Mouse (Mus musculus): ENCODE data around the gene Itga7. TPM values are rescaled to one million over a fixed set of nuclear protein-coding genes. Genes with fewer than 3 reads are reported as not detected.

Itga7 gene
- total RNA-seq, 1 experiment = 17.6 TPM

DNA sequence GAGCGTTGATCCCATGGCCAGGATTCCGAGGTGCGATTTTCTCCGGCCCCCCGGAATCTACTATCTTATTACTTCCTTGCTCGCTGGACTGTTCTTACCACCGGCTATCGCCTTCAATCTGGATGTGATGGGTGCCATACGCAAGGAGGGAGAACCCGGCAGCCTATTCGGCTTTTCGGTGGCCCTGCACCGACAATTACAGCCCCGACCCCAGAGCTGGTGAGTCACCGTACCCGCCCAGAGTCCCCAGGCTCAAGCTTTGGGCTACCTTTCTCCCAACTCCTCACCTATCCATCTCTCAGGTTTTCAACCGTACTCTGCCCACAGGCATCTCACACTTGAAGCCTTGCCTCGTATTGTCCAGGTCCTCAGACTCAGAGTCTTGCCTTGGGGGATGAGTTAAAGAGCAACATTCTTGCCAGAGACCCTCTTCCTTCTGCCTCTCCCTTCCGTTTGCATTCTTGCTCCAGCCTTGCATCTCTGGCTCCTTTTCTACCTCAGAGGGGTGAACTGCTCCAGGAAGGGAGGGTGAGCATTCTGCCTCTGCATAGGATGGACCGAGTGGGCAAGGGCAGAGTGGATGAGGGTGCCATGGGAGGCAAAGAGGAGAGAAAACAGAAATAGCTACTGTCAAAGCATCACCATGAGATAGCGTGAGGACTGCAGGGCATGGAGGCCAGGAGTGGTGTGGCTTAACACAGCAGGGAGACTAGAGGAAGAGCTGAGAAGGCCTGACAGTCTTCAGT lies 531 bp downstream of the Itga7 start:
- no peaks in the 10 kb centered on the region for H3K36me3 ChIP-seq (ENCODE audit: control insufficient read depth, insufficient read depth, low read length, poor library complexity, severe bottlenecking)
- in situ Hi-C loops (cut with MboI; ENCODE audit: low sequenced_read_pairs in 2 of 2, unreplicated experiment in 2 of 2) = no loop called here
- H3K27ac ChIP-seq (ENCODE audit: insufficient read depth, low read depth, low read length, poor library complexity, severe bottlenecking) = no peak overlapping the region
- TF ChIP-seq MAFK (IDR thresholded peaks at IDR 0.05; ENCODE audit: insufficient read depth, low read depth, low read length) (no peak), ZNF384 (IDR thresholded peaks at IDR 0.05; ENCODE audit: low read depth, low read length) (no peak)
- DNase-seq (ENCODE audit: low read depth, low spot score) = no peak
- peak overlapping the region; percentile 63 to 78 for H3K4me3 ChIP-seq (ENCODE audit: insufficient read depth in 1 of 2, low read depth in 1 of 2, low read length in 2 of 2, poor library complexity in 1 of 2, severe bottlenecking in 1 of 2)
- no peaks in the 10 kb centered on the region for H3K9me3 ChIP-seq (ENCODE audit: control insufficient read depth, insufficient read depth, low read depth, low read length)
- peak overlapping the region; percentile 46 for H3K9ac ChIP-seq (ENCODE audit: insufficient read depth, low read depth, low read length, poor library complexity, severe bottlenecking)
- peaks cover 0 to 2% of the 10 kb centered on the region in 2 experiments; a peak in 1 of 4 replicates for H3K4me1 ChIP-seq (ENCODE audit: control insufficient read depth in 2 of 2, insufficient read depth in 2 of 2, low read length in 2 of 2, poor library complexity in 1 of 2)

DNA sequence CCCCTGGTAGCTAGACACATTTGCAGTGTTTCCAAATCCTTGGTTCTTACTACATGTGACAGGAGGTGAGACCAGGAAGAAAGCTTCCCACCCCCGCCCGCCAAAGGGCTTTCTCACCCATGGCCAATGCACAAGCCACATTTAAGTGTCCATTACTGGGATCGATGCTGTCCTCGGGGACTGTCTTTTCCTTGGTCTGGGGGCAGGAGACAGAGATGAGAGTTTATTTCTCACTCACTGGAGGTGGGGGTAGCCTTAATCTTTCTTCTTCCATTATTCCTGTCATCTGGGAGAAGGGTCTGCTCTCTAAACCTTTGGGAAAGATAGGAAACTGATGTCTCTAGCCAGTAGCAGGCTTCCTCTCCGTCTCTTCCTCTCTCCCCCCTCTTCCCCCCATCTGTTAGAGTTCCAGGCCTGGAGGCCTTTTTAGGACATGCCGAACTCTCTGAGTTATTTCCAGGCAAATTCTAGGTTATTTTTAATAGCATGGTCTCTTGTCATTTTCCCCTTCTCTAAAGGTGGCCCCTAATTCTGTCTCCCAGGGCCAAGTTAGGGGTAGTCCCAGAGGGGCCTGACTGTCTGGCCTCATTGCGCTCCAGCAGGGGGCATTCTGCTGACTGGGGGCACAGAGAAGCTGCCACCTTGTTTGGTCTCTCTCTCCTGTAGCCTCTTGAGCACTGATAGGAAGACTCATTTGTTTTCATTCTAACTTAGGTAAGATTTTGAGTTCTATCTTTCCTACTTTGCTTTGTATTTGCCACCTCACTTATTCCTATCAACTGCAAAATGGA lies 1.6 kb downstream of the Itga7 start:
- no peak overlapping the region for H3K27ac ChIP-seq (ENCODE audit: insufficient read depth, low read depth, low read length, poor library complexity, severe bottlenecking)
- no peak for DNase-seq (ENCODE audit: low read depth, low spot score)
- in situ Hi-C loops (cut with MboI; ENCODE audit: low sequenced_read_pairs in 2 of 2, unreplicated experiment in 2 of 2) = no loop called here
- peaks cover 0 to 2% of the 10 kb centered on the region in 2 experiments; a peak in 1 of 4 replicates for H3K4me1 ChIP-seq (ENCODE audit: control insufficient read depth in 2 of 2, insufficient read depth in 2 of 2, low read length in 2 of 2, poor library complexity in 1 of 2)
- TF ChIP-seq CHD2 (IDR thresholded peaks at IDR 0.05; ENCODE audit: low read depth, low read length) = no peak
- no peak for TF ChIP-seq ZNF384 (IDR thresholded peaks at IDR 0.05; ENCODE audit: low read depth, low read length)
- no peak for TF ChIP-seq MAFK (IDR thresholded peaks at IDR 0.05; ENCODE audit: insufficient read depth, low read depth, low read length)
- no peak for TF ChIP-seq HCFC1 (IDR thresholded peaks at IDR 0.05; ENCODE audit: borderline replicate concordance, insufficient read depth, low read length)
- TF ChIP-seq ZC3H11A (IDR thresholded peaks at IDR 0.05; ENCODE audit: borderline replicate concordance, low read depth, low read length) = no peak
- no peaks in the 10 kb centered on the region for H3K9me3 ChIP-seq (ENCODE audit: control insufficient read depth, insufficient read depth, low read depth, low read length)
- H3K4me3 ChIP-seq (ENCODE audit: insufficient read depth in 1 of 2, low read depth in 1 of 2, low read length in 2 of 2, poor library complexity in 1 of 2, severe bottlenecking in 1 of 2) = no peak overlapping the region
- no peaks in the 10 kb centered on the region for H3K36me3 ChIP-seq (ENCODE audit: control insufficient read depth, insufficient read depth, low read length, poor library complexity, severe bottlenecking)
- no peak overlapping the region for H3K9ac ChIP-seq (ENCODE audit: insufficient read depth, low read depth, low read length, poor library complexity, severe bottlenecking)

DNA sequence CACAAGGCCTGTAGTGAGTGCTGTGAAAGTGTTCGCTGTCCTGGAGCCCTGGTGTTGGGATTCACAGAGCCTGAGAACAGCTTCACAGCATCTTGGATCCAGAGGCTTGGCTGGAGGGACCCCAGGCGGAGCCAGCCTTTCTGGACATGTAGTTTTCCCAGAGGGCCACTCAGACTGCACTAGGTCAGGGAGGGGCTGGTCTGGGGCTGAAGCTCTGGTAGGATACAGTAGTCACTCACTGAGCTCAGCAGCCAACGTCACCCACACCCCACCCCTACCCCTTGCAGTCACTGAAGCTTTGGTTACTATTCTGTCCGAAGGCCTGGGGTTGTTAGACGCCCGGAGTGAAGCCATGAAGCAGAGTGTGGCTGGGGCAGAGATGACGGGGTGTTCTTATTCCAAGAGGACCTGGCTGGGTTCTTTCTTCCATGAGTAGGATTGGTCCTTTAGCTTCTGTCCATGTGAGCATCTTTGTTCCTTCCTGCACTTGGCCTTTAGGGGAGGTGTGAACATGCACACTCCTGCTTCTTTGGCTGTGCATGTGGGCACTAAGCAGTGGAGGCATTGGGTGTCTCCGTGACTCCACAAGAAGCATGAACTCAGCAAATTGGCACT lies 2.3 kb downstream of the Itga7 start:
- TF ChIP-seq HCFC1 (IDR thresholded peaks at IDR 0.05; ENCODE audit: borderline replicate concordance, insufficient read depth, low read length) (no peak), ZNF384 (IDR thresholded peaks at IDR 0.05; ENCODE audit: low read depth, low read length) (no peak), ZC3H11A (IDR thresholded peaks at IDR 0.05; ENCODE audit: borderline replicate concordance, low read depth, low read length) (no peak)
- Histone ChIP-seq H3K27ac (ENCODE audit: insufficient read depth, low read depth, low read length, poor library complexity, severe bottlenecking) (no peak overlapping the region), H3K4me3 (ENCODE audit: insufficient read depth in 1 of 2, low read depth in 1 of 2, low read length in 2 of 2, poor library complexity in 1 of 2, severe bottlenecking in 1 of 2) (no peak overlapping the region), H3K36me3 (ENCODE audit: control insufficient read depth, insufficient read depth, low read length, poor library complexity, severe bottlenecking) (no peaks in the 10 kb centered on the region), H3K9me3 (ENCODE audit: control insufficient read depth, insufficient read depth, low read depth, low read length) (no peaks in the 10 kb centered on the region), H3K9ac (ENCODE audit: insufficient read depth, low read depth, low read length, poor library complexity, severe bottlenecking) (no peak overlapping the region), H3K4me1 (ENCODE audit: control insufficient read depth in 2 of 2, insufficient read depth in 2 of 2, low read length in 2 of 2, poor library complexity in 1 of 2) (peaks cover 0 to 2% of the 10 kb centered on the region in 2 experiments; a peak in 1 of 4 replicates)
- in situ Hi-C loops (cut with MboI; ENCODE audit: low sequenced_read_pairs in 2 of 2, unreplicated experiment in 2 of 2) = no loop called here
- no peak for DNase-seq (ENCODE audit: low read depth, low spot score)

DNA sequence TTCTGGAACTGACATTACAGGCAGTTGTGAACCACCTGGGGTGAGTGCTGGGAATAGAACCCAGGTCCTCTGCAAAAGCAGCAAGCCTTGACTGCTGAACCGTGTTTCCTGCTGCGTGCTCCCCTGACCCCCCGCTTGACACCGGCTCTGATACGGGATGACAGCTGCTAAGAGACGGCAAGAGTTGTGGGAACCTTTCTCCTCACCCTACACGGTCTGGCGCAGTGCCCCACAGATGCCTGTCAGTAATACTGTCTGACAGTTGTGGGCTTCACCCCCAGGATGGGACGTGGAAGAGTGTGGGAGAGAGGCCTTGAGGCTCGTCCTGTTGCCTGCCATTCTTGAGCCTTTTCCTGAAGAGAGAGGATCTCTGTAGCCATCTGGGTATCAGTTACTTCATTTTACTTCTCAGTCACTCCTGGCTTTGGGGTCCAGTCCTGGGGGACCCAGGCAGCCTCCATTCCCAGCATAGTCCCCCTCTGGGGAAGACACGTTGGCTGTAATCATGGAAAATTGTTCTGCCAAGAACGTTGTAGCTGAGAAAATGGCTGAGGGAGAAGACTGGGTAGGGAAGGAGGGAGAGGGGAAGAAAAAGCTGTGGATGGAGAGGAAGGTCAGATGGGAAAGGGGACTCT lies 4.3 kb downstream of the Itga7 start:
- Histone ChIP-seq H3K27ac (ENCODE audit: insufficient read depth, low read depth, low read length, poor library complexity, severe bottlenecking) (no peak overlapping the region), H3K9me3 (ENCODE audit: control insufficient read depth, insufficient read depth, low read depth, low read length) (no peaks in the 10 kb centered on the region), H3K9ac (ENCODE audit: insufficient read depth, low read depth, low read length, poor library complexity, severe bottlenecking) (no peak overlapping the region), H3K4me3 (ENCODE audit: insufficient read depth in 1 of 2, low read depth in 1 of 2, low read length in 2 of 2, poor library complexity in 1 of 2, severe bottlenecking in 1 of 2) (no peak overlapping the region), H3K4me1 (ENCODE audit: control insufficient read depth in 2 of 2, insufficient read depth in 2 of 2, low read length in 2 of 2, poor library complexity in 1 of 2) (peaks cover 0 to 2% of the 10 kb centered on the region in 2 experiments; a peak in 1 of 4 replicates), H3K36me3 (ENCODE audit: control insufficient read depth, insufficient read depth, low read length, poor library complexity, severe bottlenecking) (no peaks in the 10 kb centered on the region)
- TF ChIP-seq ZC3H11A (IDR thresholded peaks at IDR 0.05; ENCODE audit: borderline replicate concordance, low read depth, low read length) = no peak
- no peak for TF ChIP-seq HCFC1 (IDR thresholded peaks at IDR 0.05; ENCODE audit: borderline replicate concordance, insufficient read depth, low read length)
- no peak for TF ChIP-seq CHD2 (IDR thresholded peaks at IDR 0.05; ENCODE audit: low read depth, low read length)
- no peak for TF ChIP-seq ZNF384 (IDR thresholded peaks at IDR 0.05; ENCODE audit: low read depth, low read length)
- TF ChIP-seq MAFK (IDR thresholded peaks at IDR 0.05; ENCODE audit: insufficient read depth, low read depth, low read length) = no peak
- DNase-seq (ENCODE audit: low read depth, low spot score) = no peak
- in situ Hi-C loops (cut with MboI; ENCODE audit: low sequenced_read_pairs in 2 of 2, unreplicated experiment in 2 of 2) = no loop called here
